Mouse (Mus musculus) cerebellum, adult 2 months (tissue): ENCODE data around the gene Raph1.

Experiments
- CTCF ChIP-seq: fragments of 200-500 bp; IDR thresholded peaks from 2 replicates; pipeline ENCODE4 v1.5.1; 2011; ENCODE audit warnings: low read depth, mild to moderate bottlenecking, control low read depth, low read length, moderate library complexity, borderline replicate concordance; ENCODE audit not compliant: insufficient read depth
- POLR2A ChIP-seq: fragments of 200-500 bp; IDR thresholded peaks from 2 replicates; pipeline ENCODE4 v1.6.1; 2011; ENCODE audit warnings: low read length, control low read depth, borderline replicate concordance; ENCODE audit not compliant: insufficient read depth

DNA sequence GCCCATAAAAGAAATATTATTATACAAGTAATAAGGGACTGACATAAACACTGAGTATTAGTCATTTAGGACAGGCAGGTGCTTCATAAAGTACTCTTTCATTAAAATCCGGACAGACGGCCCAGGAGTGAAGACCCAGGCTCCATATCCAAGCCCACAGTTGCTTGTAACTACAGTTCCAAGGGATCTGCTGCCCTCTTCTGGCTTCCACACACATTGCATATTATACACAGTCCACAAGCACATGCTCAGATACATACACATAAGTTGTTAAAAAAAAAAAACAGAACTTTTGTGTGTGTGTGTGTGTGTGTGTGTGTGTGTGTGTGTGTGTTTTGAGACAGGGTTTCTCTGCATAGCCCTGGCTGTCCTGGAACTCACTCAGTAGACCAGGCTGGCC is 32.0 kb downstream of the Raph1 start:
- TF ChIP-seq CTCF = 0 out of 2 replicates have a peak, but pooled peaks have one; percentile 20
- TF ChIP-seq POLR2A = no peak
